Mouse (Mus musculus) layer of hippocampus, postnatal 25 days (tissue): ENCODE results near the gene Rasgrf2. TPM values are rescaled to one million over a fixed set of nuclear protein-coding genes. Genes with fewer than 3 reads are reported as not detected.

ENCODE experiments used
- DNase-seq, 2 experiments: peaks; one replicate each; pipeline ENCODE4 v3.0.0; 2022; ENCODE audit warnings: mixed read lengths in 2 of 2, low spot score in 1 of 2; ENCODE audit errors: extremely low spot score in 1 of 2
- total RNA-seq, 2 experiments: library from RNA; stranded (reverse); gene quantifications; 2 replicates each; pipeline ENCODE4 v1.2.3; 2021

The Rasgrf2 gene
- total RNA-seq, 2 experiments from 2014 or later, result 105 to 114 TPM

- no peak for DNase-seq
Measured at GRCm38 (mm10) chr13:92051216-92051615, 80.2 kb downstream of the Rasgrf2 start.

GRCm38 (mm10) chr13:92041584-92042563, 89.6 kb downstream of the Rasgrf2 start:
- DNase-seq, result no peak

DNA sequence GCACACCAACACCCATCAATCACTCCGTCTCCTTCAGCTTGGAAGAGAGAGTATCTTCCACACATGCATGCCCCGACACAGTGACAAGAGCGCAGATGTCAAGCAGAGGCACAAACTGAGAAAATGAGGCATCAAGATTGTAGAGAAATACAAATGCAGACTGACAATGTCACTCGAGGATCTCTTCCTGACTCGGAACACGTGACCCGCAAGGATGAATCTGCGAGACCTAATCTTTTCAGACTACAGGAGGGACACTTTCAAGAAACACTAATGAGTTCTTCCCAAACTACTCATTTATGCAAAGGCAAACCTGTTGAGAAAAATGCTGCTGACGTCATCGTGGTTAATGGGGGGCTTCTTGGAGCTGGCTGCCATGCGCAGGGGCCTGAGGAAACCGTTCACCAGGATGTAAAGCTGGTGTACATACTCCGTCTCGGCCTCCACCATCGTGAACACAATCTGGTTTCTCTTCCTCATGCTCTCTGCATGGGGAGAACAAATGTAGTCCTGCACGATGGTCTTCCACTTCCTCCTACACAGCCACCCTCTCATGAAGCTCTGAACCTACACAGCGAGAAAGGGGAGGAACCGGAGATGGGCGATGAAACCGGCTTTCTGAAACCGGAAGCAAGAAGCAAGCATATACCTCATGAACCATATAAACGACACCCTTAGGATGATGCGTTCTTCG, 100.9 kb downstream of the Rasgrf2 start:
- DNase-seq, result no peak

DNA sequence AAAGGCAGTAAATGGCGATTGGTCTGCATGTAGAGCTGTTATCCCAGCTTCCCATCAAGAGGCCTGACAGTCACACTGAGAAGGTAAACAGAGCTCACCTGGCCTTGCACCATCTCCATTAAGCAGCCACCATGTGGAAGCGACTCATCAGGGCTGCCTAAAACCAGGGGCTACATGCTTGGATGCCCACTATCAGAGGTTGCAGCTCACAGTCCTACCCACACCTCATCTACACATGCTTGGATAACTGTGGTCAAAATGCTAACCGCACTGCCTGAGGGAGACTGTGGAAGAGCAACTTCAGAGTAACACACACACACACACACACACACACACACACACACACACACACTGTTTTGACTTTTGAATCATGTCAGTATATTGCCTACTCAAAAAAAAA, 101.8 kb downstream of the Rasgrf2 start:
- DNase-seq, result no peak

DNA sequence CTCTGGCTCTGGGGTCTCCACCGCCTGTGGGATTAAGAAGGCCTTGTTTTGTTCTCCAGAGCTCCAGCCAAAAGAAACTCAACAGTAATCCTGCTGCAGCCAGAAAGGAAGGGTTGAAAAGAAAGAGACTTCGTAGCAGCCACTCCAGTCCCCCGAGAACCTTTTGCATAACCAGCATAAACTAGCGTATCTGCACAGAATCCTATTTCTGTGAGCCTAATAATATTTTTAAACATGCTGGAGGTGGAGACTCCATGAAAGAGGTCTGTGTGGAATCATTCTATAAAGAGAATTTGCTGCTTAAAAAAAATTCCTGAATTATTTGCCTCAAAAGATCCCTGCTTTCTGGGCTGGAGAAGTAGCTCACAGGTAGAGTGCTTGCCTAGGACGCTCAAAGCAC, 103.5 kb downstream of the Rasgrf2 start:
- no peak for DNase-seq

DNA sequence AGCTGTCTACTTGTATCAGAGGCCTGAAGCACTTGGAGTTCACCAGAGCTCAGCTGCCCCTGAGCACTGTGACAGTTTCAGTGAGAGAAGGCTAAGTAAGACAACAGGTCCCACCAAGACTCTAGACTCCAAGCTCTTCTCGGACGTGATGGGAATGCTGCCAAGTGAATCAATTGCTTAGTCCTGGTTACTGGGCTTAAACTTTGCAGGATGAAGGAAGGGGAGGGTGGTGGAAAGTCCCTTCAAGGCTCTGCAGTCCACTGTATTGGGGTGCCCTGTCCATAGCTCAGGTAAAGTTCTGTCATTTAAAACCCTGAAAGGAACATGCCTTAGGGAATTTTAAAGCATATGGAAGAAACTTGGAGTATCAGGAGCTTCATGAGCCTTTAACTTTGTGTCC, 104.8 kb downstream of the Rasgrf2 start:
- DNase-seq, result no peak

DNA sequence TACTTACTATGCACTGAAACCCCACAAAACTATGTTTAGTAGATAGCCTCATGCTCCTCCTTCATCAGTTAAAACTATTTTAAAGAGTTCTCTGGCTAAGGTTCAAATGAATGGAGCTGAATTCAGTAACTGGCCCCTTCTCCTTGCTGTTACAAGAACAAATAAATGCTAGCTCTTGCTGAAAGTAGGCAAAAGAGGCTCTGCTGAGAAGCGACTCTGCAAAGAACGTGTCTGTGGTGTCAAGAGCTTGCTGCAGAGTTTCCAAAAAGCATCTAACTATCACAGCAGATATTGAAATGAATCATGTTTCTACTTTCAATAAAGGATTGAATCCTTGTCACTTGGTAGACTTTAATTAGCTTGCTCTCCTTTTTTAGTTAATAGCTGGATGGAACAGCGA, 106.3 kb downstream of the Rasgrf2 start:
- no peak for DNase-seq

GRCm38 (mm10) chr13:92022202-92022601, 109.3 kb downstream of the Rasgrf2 start:
- no peak for DNase-seq

GRCm38 (mm10) chr13:91996929-91997328, 134.5 kb downstream of the Rasgrf2 start:
- DNase-seq, result no peak

GRCm38 (mm10) chr13:91991412-91991811, 140.0 kb downstream of the Rasgrf2 start:
- DNase-seq, result no peak

- DNase-seq, result no peak
Measured at GRCm38 (mm10) chr13:91990709-91991284, 140.7 kb downstream of the Rasgrf2 start.

DNA sequence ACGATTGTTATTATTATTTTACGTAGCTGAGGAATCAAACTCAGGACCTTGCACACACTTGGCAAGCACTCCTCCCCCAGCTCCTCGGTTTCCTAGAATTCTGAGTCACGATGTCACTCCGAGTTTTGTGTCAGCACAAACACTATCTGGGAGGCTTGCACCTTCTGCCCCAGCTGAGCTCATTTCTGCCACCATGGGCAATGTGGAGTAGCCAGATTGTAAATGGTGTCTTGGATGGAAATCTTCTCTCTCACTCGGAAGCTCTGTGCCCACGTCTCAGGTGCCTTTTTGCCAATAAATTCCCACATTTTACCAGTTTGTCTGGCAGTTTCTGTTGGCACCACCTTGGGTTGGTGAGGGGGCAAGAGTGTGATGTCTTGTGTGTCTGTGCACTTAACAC, 143.1 kb downstream of the Rasgrf2 start:
- DNase-seq, result no peak

- no peak for DNase-seq
Measured at GRCm38 (mm10) chr13:91986958-91987357, 144.5 kb downstream of the Rasgrf2 start.

- no peak for DNase-seq
Measured at GRCm38 (mm10) chr13:91985915-91986589, 145.4 kb downstream of the Rasgrf2 start.

GRCm38 (mm10) chr13:91985019-91985418, 146.4 kb downstream of the Rasgrf2 start:
- DNase-seq, result no peak

DNA sequence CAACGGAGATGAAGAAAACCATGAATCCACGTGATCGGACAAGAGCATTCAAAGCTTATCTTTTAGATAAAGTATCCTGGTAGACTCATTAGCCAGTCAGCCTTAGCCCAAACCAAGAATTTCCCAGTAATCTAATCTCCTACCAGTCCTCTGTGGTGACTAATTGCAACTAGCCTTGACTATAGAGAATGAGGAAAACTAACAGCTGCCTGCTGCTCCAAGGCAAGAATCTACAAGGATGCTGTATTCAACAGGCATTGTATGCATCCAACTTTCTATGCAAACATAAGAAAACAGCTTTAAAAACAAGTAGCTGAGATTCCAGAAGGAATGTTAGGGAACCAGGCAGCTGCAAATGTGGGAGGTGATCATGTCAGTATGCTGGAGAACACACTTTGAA, 149.4 kb downstream of the Rasgrf2 start:
- no peak for DNase-seq

GRCm38 (mm10) chr13:91981414-91981813, 150.0 kb downstream of the Rasgrf2 start:
- no peak for DNase-seq

DNA sequence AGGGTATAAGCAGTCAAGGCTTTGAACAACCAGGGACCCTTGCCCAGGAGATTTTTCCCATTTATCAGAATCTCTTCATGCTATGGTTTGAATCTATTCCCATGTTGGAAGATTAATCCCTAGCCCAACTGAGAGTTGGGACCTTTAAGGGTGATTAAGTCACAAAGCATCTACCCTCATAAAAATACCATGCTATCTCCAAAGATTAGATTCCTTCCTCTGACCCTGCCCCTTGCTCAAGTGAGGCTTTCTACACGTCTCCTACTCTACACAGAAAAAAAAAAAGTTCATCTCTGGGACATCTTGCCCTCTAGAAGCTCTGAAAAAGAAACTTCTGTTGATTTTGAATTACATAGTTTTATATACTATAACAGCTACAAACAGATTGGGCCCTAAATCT, 154.5 kb downstream of the Rasgrf2 start:
- no peak for DNase-seq

- DNase-seq, result no peak
Measured at GRCm38 (mm10) chr13:91976541-91976940, 154.9 kb downstream of the Rasgrf2 start.

- no peak for DNase-seq
Measured at GRCm38 (mm10) chr13:91974154-91974553, 157.3 kb downstream of the Rasgrf2 start.

- DNase-seq, result no peak
Measured at GRCm38 (mm10) chr13:91971246-91971645, 160.2 kb downstream of the Rasgrf2 start.
